Mouse (Mus musculus) kidney, adult 2 months (tissue): Measurements from ENCODE around the gene Arhgap21. TPM values are rescaled to one million over a fixed set of nuclear protein-coding genes. Genes with fewer than 3 reads are reported as not detected.

Experiments used
- DNase-seq: peaks from one replicate; pipeline ENCODE4 v3.0.0; 2021
- H3K27ac ChIP-seq: fragments of 200-500 bp; 2 replicates; pipeline ENCODE4 v1.5.1; 2012; ENCODE audit warnings: low read depth, low read length, control low read depth, inconsistent platforms; ENCODE audit not compliant: insufficient read depth
- H3K27me3 ChIP-seq: fragments of 200-500 bp; replicated peaks from 2 replicates; pipeline ENCODE4 v1.6.1; 2012; ENCODE audit warnings: mild to moderate bottlenecking, moderate library complexity, low read length, inconsistent platforms; ENCODE audit not compliant: control insufficient read depth, insufficient read depth
- H3K36me3 ChIP-seq: fragments of 200-500 bp; 2 replicates; pipeline ENCODE4 v1.6.1; 2012; ENCODE audit warnings: mild to moderate bottlenecking, moderate library complexity, low read length, inconsistent platforms; ENCODE audit not compliant: control insufficient read depth, insufficient read depth
- H3K4me1 ChIP-seq: fragments of 200-500 bp; 2 replicates; pipeline ENCODE4 v1.6.1; 2011; ENCODE audit warnings: low read length; ENCODE audit not compliant: control insufficient read depth, insufficient read depth
- H3K4me3 ChIP-seq: fragments of 200-500 bp; 2 replicates; pipeline ENCODE4 v1.5.1; 2011; ENCODE audit warnings: mild to moderate bottlenecking, low read depth, low read length, control low read depth; ENCODE audit not compliant: insufficient read depth
- CTCF ChIP-seq: fragments of 200-500 bp; conservative IDR thresholded peaks from 2 replicates; pipeline ENCODE4 v1.5.1; 2011; ENCODE audit warnings: low read depth, mild to moderate bottlenecking, control low read depth, low read length, moderate library complexity, mixed read lengths; ENCODE audit not compliant: insufficient read depth, insufficient read length
- POLR2A ChIP-seq: fragments of 200-500 bp; IDR thresholded peaks from one replicate; pipeline ENCODE4 v1.6.1; 2011; ENCODE audit warnings: low read depth, low read length, control low read depth
- WGBS: fragments of 180-500 bp; shearing (Covaris S2); methylation state at CpG from one replicate; pipeline ENCODE4 v1.1.7; 2018; 5-methylcytosine and 5-hydroxymethylcytosine counted together
- polyA plus RNA-seq: library from polyadenylated mRNA; depleted of rRNA; stranded (reverse); fragments of >200 nt; gene quantifications from 2 replicates; pipeline ENCODE4 v1.2.3, GENCODE M21; 2012

Arhgap21 gene
- polyA plus RNA-seq, 1 experiment: 9.5 TPM

DNA sequence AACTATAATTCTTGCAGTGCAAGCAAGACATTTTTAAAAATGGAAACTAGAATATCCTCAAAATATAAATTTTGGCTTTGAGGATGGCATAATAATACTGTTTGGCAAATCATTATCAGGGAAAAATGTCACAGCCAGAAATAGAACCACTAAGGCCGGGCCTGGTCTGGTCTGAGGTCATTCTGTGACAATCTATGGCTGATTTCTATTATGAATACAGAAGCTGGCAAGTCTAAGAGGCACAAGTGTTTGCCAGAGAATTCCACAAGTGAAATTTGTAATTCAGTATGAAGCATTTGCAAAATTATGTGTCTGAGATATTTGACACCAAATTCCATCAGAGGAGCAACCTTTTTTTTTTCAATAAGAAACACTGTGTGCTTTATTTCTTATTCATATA, 3.5 kb upstream of the Arhgap21 start:
- no peaks in the 10 kb centered on the region for H3K27me3 ChIP-seq
- H3K4me3 ChIP-seq: no peak overlapping the region
- 43% methylated on average over 1 of the region's 1 CpGs for WGBS
- H3K4me1 ChIP-seq: peaks cover 2% of the 10 kb centered on the region; the same call in 1 of the 2 replicates
- H3K36me3 ChIP-seq: no peaks in the 10 kb centered on the region
- no peak overlapping the region for H3K27ac ChIP-seq
- TF ChIP-seq POLR2A (no peak), CTCF (no peak)
- DNase-seq: no peak

DNA sequence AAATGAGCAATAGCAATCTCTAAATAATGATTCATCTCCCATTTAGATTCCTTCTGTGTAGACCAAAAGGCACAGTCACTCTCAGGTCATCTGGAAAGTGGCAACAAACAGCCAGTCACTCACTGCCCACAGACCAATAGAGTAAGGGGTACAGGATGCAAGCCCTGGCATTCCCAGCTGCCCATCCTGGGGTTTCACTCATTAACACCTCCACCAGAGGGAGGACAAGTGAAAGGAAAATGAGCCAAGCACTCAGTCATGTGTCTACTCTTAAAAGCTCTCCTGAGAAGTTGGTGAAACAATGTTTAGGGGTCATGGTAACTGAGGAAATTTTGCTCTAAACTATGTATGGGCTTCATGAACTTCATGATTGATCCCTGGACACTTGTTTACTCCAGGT, 2.9 kb upstream of the Arhgap21 start:
- Histone ChIP-seq H3K36me3 (no peaks in the 10 kb centered on the region), H3K27me3 (no peaks in the 10 kb centered on the region), H3K4me1 (peaks cover 7% of the 10 kb centered on the region), H3K4me3 (no peak overlapping the region), H3K27ac (no peak overlapping the region)
- TF ChIP-seq CTCF (0 out of 2 replicates have a peak, but pooled peaks have one; percentile 2), POLR2A (no peak)
- no peak for DNase-seq

DNA sequence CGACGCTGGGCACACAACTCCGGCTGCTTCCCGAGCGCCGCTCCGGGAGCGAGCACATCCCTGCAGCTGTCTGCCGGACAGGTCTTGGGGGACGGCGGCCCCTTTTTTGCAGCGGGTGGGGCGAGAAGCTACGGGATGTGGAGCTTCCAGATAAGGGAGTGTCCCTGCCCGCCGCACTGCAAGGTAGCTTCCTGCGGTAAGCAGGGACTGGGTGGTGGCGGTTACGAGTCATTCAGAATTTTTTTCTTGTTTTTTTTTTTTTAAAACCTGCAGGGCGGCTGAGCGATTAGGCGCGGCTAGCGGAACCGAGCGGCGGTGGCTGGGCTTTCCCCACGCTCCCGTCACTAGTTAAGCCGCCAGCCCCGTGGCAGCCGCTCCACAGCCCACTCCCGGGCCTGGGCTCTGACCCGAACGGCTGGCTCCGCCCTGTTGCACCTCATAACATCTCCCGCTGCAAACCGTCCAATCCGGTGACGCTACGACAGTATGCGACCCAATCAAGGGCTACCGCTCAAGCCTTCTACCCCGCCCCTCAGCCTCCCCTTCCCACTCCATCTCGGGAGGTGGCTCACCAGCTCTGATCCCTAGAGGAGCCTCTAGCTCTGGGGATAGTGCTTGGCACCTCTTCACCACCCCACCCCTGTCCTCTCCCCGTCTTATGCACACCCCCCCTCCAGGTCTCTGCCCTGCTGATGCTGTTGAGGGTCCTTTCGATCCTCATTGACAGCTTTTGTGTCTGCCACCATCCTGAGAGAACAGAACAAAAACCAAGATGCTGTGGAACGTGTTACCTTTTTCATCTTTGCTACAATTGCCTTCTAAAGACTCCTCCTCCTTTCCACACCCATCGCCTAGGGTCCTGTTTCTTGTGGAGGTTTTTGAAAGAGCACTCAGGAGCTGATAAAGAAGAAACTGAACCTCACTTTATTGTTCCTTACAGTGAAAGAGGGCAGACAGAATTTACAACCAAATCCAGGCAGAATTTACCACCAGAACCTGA, 820 bp upstream of the Arhgap21 start:
- H3K4me3 ChIP-seq: peak overlapping the region; percentile 69
- H3K4me1 ChIP-seq: peaks cover 9% of the 10 kb centered on the region
- peak; percentile 97 for DNase-seq
- peak overlapping the region; percentile 74 for H3K27ac ChIP-seq
- WGBS: 1% methylated on average over 49 of the region's 49 CpGs
- TF ChIP-seq POLR2A (peak; percentile 13), CTCF (no peak)
- no peaks in the 10 kb centered on the region for H3K27me3 ChIP-seq
- H3K36me3 ChIP-seq: no peaks in the 10 kb centered on the region

DNA sequence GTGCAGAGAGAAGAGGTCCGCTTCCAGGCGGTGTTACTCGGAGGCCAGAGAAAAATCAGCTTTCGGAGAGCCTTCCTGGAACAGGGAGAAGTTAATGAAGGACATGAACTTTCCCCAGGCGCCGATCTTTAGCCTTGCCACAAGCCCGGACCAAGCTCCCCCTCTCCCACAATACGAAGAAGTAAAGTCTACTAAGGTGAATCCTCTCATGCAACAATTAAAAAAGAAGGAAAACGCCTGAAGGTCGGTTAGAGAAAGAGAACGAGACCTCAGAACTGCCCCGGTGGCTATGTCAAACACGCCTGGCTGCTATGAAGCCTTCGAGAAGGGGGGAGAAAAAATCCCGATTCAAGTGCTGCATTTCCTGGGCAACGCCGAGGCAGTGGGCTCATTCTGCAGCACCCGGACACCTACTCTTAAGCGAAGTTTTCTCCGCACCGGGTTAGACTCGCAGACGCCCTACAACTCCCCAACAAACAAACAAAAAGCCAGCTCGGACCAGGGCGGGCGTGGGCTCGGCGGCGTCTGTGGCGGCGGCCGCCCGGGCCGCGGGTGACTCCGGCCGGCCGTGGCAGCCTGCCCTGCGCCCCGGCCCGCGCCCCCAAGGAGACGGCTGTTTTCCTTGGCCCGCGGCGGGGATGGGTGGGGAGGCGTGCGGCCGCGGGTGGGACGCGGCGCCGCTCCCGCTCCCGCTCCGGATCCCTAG, 882 bp downstream of the Arhgap21 start:
- 1% methylated on average over 57 of the region's 57 CpGs for WGBS
- no peaks in the 10 kb centered on the region for H3K36me3 ChIP-seq
- H3K27ac ChIP-seq: peak overlapping the region; percentile 66
- TF ChIP-seq CTCF (no peak), POLR2A (no peak)
- H3K4me3 ChIP-seq: peak overlapping the region; percentile 69
- peaks cover 9% of the 10 kb centered on the region for H3K4me1 ChIP-seq
- peak; percentile 82 for DNase-seq
- no peaks in the 10 kb centered on the region for H3K27me3 ChIP-seq

- no peaks in the 10 kb centered on the region for H3K36me3 ChIP-seq
- H3K4me1 ChIP-seq: peaks cover 14% of the 10 kb centered on the region
- 15% methylated on average over 13 of the region's 13 CpGs for WGBS
- TF ChIP-seq CTCF (no peak), POLR2A (no peak)
- peak overlapping the region; percentile 69 for H3K4me3 ChIP-seq
- H3K27ac ChIP-seq: peak overlapping the region; percentile 66
- DNase-seq: no peak
- no peaks in the 10 kb centered on the region for H3K27me3 ChIP-seq
Observed at GRCm38 (mm10) chr2:20967101-20967645, 1.5 kb downstream of the Arhgap21 start.

DNA sequence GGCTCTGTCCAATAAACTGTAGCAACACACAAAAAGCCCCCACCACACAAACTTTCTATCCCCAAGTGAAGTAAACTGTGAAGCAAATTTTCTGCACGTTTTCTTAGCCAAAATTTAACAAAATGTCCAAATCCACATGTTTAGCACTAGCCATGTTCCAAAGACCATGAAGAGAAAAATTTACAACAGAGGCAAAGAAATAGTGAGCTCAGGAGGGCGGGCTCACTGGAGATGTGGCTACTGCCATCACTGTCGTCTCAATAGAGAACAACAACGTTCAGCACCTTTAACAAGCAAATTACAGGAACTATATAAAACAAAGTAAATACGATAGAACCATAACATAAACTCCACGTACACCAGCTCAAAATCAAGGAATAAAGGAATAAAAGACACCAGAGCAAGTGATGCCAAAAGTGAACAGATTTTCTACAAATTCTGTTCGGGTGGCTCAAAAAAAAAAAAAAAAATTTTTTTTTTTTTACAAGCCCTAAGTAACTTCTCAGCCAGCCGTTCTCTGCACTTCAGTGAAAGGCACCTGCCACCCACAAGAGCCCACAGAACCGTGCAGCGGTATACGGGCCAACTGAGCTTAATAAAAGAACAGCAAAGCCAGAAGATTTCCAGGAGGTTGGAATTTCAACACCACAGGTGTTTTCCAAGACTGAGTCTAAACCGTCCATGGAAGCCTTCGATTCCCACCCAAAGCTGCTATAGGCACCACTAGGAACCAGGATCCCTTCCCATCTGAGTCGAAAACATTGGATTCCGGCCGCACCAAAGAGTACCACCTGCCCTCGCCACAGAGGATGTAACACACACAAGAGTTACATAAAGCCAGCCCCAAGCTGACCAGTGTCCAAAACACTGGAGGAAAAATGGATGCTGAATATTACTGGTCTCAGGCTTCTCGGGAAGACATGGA, 2.2 kb downstream of the Arhgap21 start:
- H3K27ac ChIP-seq: peak overlapping the region; percentile 66
- H3K4me1 ChIP-seq: peaks cover 19% of the 10 kb centered on the region
- peak overlapping the region; percentile 69 for H3K4me3 ChIP-seq
- WGBS: 47% methylated on average over 18 of the region's 18 CpGs
- H3K36me3 ChIP-seq: no peaks in the 10 kb centered on the region
- peak; percentile 25 for DNase-seq
- TF ChIP-seq POLR2A (no peak), CTCF (no peak)
- no peaks in the 10 kb centered on the region for H3K27me3 ChIP-seq
